Mouse (Mus musculus) heart, postnatal 25 days (tissue): ENCODE results near the gene Rtn2. TPM values are rescaled to one million over a fixed set of nuclear protein-coding genes. Genes with fewer than 3 reads are reported as not detected.
"Not testable (repeated sequence)": the region's sequence is repeated elsewhere in the genome, so short reads cannot be mapped to it uniquely, and the experiment has no call there.

Source experiments
- DNase-seq: peaks from one replicate; pipeline ENCODE4 v3.0.0; 2022; ENCODE audit warnings: low spot score
- intact Hi-C: fragments of 180-260 bp; cut with DNase I; formaldehyde crosslinking; loops from one replicate; pipeline ENCODE4 v1.15.1; 2025
- total RNA-seq, 2 experiments: library from RNA; stranded (reverse); gene quantifications; 2 replicates each; pipeline ENCODE4 v1.2.3; 2021

Rtn2 gene
- total RNA-seq, 2 experiments from 2014 or later: 124 to 136 TPM

DNA sequence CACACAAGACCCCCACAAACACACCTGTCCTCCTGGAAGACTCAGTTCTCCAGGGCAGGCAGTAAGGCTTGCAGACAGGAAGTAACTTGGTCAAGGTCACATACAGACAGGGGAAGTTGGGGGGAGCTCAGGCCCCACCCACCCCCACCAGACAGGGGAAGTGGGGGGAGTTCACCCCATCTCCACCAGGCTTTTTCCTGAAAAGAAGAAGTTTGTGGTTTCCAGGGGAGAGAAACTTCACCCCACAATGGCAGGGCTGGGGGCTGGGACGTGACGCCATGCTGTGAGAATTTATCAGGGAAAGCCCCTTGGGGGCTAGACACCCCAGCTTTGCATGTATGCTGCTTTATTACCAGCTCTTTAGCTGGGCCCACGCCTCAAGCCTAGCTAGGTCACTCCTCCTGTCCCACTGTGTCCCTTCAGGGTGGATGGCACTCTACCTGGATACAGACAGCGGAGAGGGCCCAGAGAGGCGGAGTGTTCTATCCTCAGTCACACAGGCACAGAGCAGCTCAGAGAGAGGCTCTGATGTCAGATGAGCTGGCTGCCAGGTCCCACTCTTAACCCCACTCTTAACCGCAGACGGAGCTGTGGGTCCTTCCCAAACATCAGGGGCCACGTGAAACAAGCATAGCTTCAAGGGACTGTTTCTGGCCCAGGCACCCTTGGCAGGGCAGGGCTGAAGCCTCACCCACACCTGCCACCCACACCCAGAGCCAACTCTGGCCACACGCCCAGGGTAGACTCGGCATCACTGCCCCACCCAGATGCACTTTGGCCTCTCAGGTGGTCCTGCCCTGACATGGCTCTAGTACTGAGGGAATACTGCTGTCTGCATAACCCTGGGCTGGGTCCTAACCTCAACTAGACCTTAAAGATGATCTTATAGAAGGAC, 16.2 kb upstream of the Rtn2 start:
- no peak for DNase-seq
- intact Hi-C loops: no loop called here

DNA sequence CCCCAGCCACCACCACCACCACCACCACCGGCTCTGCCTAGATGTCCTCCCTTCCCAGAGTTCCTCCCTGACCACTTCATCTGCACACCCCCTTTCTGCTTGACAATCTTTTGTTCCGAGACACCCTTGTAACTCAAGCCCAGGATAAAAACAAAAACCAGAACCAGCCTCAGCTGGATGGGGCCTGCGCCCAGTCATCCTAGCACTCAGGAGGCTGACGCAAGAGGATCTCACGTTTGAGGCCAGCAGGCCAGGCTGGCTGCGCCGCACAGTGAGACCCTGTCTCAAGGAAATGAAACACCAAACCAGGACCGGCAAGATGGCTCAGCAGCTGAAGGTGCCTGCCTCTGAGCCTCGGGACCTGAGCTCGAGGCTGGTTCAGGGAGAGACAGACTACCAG, 15.4 kb upstream of the Rtn2 start:
- no peak for DNase-seq

DNA sequence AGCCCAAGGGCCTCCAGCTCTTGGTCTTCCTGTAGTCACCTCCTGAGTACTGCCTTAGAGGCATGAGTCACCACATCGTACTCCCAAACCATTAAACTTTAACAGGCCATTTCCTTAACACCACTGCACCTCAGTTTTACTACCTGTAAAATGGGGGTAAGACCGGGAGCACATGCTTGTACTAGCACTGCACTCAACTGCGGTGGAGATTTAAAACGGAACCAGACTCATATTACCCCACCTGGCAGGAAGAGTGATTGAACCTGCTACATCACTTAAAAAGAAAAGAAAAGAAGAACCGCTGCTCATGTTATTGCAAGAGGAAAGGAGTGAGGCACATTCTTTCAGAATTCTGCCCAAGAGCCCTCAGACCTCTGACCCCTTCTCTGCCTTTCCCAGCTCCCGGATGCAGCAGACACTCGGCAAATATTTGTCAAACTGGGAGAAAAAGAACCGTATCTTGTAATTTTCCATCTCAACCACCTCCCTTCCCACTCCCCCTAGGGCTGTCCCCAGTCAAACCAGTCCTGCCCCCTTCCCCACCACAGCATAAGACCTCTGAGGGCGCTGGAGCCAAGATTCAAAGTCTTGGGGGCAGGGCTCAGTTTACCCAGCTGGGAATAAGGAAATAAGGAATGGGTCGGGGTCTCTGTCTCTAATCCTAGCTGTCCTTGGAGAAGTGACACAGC, 13.3 kb upstream of the Rtn2 start:
- intact Hi-C loops: no loop called here
- no peak for DNase-seq

More for the DNA sequence above, 15.4 kb upstream of the Rtn2 start:
- intact Hi-C loops: no loop called here

DNA sequence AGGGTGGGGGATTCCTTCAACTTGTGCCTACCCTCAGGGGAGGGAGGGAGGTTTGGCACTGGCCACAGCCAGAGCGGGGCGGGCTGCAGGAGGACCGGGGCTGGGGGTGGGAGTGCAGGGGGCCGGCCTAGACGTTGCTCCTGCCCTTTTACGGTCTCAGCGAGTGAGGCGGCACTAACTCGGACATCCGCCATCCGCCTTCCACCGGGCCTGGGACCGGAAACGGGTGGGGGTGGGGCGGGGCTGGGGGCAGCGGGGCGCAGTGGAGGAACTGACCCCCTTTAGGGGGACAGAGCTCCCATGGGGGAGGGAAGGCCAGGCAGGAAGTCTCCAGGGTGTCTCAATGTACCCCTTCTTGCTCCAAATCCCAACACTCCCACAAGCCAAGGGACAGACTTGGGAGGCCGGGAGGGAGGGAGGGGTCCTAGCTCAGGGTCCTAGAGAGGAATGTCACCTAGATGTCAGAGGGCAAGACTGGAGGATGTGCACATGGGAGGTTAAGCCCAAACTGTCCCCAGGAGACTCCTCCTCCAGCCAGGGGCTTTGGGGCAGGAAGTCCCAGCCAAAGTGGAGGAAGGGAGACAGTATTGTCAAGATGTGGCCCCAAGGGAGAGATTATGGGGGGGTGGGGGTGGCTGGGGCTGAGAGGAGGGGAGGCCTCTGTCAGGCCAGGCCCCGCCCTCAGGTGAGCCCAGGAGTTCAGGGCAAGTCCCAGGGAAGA, 12.5 kb upstream of the Rtn2 start:
- intact Hi-C loops: no loop called here
- peak; percentile 64 for DNase-seq

DNA sequence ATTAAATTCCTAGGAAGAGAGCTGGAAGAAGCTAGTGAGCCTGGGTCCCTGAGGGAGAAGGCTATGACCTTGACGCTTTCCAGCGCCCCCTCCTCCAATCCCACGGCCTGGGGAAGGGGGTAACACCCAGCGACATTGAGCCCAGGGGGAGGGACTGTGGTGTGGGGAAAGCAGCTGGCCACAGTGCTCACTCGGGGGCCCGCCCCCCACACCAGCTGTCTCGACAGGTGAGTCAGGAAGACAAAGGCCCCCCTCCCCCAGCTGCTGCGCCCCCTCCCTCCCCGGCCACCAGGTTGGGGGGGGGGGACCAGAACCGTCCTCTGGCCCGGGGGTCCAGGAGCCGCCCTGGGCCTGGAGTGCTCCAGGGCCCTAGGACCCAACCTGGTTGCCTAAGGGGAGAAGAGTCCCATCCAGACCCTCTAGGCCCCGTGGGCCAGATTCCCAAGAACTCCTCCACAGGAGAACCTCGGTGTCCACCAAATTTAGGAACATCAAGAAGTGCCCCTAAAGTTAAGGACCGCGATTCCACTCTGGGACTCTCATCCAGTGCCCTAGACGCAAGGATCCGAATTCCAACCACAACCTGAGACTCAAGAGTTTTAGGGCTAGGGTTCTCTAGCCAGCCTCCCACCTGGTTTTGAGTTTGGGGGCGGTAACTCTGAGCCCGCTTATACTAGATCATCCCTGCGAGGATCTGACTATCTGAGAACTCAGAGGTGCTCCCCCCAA, 11.8 kb upstream of the Rtn2 start:
- no peak for DNase-seq
- intact Hi-C loops: no loop called here

DNA sequence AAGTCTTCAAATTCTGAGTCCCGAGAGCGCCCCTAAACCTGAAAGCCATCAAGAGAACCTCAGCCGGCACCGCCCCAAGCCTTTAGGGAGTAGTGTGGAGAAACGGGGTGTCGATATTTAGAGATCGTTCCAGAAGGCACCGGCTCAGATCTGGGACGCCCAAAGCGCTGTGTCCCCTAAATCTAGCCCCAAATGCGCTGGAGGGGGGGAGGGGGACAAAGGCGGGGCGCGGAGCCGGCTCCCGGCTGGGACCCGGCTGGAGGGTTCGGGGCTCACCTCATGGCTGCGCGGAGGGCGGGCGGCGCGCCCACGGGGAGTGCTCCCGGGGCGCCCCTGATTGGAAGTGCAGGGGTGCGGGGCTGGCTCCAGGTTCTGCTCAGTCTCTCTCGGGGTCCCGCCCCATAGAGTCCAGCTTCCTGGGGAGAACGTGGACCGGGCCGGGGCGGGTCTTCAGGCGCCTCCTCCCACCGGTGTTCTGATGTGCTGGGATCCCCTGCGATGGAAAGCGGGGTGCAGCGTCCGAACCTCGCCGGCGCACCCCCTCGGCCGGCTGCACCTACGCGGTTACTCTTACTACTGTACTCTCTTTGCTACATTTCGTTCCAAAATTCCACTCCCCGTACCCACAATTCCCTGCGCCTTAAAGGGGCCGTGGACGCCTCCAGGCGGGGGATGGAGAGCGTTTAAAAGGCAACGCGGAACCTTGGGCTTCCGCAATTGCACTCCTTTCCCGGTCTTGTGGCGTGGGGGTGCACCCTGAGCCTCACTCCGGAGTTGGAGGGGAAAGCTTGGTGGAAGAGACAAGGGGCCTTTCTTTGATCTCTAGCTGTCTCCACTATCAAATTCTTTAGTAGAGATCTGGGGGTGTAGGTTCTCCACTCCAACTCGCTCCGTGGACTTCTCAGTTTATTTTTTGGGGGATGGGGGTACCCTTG, 10.9 kb upstream of the Rtn2 start, which contains the start of gene Vasp:
Vasp (minus strand) TSS at position 580 of the 935 bp plus-strand sequence.
- DNase-seq: peak; percentile 75
- intact Hi-C loops: no loop called here

DNA sequence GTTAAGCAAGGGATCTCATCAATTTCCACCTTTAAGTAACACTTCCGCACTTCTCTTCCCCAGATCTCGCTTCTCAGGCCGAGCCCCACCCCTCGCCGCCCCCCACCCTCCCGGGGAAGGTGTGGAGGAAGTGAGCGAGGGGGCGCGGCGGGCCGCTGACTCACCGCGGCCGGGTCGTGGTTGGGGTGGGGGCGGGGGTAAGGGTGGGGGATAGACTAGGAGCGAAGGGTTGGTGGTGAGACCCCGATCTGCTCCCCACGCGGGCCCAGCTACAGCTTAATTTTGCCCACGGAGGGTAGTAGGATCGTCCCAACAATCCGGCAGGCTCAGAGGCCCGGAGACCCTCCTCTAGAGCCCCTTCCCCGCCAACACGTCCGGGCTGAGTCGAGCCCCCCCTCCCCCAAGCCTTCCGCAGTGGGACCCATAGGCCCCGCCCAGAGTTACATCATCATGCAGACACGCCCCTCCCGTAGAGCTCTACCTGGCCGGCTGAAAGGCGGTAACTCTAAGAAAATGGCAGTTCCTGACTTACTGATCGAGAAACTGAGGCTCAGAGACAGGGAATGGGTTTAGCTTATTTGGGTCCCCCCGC, 10.2 kb upstream of the Rtn2 start:
- DNase-seq: no peak
- intact Hi-C loops: no loop called here

DNA sequence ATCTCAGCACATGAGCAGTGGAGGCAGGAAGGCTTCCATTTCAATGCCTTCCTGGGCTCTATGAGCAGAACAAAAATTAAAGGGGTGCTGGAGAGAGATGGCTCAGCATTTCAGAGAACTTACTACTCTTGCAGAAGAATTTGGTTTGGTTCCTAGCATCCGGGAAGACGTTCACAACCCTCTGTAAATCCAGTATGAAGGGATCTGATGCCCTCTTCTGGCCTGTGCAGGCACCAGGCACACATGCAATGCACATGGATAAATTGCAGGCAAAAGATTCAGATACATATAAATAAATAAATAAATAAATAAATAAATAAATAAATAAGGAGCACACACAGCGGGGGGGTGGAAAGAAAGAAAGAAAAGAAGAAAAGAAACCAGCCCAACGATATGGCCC, 6.2 kb upstream of the Rtn2 start:
- DNase-seq: no peak
- intact Hi-C loops: no loop called here

DNA sequence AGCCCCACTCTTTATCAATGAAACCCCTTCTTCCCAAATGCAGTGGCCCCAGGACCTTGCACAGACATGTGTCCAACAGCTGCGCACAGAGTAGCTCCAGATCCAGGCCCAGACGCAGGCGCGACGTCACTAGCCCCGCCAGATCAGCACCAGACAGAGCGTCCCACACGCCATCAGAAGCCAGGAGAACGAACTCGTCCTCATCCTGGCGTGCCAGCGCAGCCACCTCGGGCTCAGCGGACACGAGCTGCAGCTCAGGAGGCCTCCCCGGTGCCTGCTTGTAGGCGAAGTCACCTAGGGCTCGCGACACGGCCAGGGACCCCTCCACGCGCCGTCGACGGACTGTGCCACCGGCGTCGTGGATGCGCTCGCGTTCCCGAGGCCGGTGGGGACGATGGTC, 3.4 kb upstream of the Rtn2 start:
- intact Hi-C loops: no loop called here

DNA sequence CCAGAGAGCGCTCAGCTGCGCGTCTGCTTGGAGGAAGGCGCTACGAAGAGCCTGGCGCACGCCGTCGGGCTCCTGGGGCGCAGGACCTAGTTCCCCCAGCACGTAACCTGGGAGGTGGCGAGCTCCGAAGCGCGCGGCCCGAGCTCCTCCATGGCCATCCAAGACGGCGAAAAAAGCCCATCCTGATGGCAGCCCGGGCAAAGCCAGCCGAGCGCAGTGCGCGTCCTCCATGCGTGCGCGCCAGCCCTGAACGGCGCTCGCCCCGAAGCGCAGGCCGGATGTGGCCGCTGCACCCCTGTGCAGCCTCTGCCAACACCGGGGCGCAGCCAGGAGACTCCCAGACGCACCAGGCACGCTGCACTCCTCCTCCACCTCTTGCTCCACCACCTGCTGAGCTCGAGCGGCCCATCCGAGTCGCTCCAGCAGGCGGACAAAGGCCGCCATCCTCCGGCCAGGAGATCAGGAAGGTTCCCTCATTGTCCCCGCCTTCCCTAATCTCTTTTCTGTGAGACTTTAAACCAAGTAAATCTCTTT, 2.8 kb upstream of the Rtn2 start, which contains the start of gene Ppm1n:
Ppm1n (minus strand) TSS at position 484 of the 534 bp plus-strand sequence.
- no peak for DNase-seq
- intact Hi-C loops: loop anchor here (2.0 kb wide), 1 partner anchor 101 kb away; no protein-coding TSS in a partner anchor

More for the DNA sequence above, 3.4 kb upstream of the Rtn2 start:
- DNase-seq: no peak

DNA sequence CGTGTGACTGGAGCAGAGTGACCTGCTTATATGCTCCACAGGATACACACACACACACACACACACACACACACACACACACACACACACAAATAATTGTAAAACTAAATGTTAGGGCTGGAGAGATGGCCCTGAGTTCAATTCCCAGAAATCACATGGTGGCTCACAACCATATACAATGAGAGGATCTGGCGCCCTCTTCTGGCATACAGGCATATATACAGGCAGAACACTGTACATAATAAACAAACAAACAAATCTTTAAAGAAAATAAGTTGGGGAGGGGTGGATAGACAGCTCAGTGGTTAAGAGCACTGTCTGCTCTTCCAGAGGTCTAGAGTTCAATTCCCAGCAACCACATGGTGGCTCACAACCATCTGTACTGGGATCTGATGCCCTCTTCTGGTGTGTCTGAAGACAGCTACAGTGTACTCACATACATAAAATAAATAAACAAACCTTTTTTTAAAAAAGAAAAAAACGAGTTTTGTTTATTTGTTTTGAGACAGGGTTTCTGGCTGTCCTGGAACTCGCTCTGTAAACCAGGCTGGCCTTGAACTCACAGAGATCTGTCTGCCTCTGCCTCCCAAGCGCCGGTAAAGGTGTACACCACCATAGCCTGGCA, 632 bp upstream of the Rtn2 start:
- not testable (repeated sequence) for DNase-seq
- intact Hi-C loops: loop anchor here (1.0 to 2.0 kb wide), 2 partner anchors 42 to 103 kb away; no protein-coding TSS in a partner anchor

DNA sequence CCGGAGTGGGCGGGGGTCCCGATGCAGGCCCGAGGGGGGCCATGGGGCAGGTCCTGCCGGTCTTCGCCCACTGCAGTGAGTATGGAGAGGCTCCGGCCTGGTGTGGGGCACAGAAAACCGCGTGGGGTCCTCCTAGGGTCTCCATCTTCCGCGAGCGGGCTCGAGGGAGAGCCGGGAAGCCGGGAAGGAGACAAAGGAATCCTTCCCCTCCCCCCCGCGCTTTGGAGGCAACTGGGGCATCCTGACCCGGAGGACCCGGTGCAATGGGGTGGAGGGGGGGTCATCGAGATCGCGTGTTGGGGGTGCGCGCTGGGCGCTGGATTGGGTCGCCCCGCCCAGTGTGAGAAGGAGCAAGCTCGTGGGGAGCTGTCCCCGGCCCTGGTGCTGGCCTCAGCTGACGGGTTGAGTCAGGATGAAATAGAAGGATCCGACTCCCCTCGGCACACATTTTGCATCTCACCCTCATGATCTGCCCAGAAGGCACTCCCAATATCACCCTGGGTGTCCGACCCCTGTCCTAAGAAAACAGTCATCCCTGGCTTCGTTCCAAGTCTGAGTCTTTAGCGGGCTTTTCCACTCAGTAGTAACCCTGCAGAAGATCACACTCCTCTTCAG, 474 bp downstream of the Rtn2 start:
- intact Hi-C loops: no loop called here
- no peak for DNase-seq

DNA sequence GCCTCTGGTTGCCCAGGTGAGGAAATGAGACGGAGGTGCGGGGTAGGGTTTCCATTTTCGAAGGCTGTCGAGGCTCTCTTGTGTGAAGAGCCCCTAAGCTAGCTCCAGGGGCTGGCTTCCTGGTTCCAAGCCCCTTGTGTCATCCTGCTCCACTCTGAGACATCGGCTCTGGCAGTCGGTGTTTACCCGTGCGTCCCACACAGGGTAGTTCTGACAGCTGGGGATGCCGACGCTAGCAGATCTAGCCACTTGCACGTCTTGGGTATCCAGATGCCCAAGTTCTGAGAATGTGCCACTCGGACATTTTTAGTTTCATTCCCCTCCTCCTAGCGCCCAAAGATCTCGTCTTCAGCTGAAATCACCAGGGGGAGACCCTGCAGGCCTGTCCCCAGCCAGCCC, 981 bp downstream of the Rtn2 start:
- DNase-seq: no peak
- intact Hi-C loops: no loop called here

DNA sequence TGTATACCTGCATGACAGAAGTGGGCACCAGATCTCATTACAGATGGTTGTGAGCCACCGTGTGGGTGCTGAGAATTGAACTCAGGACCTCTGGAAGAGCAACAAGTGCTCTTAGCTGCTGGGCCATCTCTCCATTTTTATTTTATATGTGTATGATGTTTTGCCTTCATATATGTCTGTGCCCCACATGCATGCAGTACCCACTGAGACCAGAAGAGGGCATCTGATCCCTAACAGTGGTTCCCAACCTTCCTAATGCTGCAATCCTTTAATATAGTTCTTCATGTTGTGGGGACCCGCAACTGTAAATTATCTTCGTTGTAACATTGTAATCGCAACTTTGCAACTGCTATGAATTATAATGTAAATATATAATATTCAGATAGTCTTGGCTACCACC, 2.3 kb downstream of the Rtn2 start:
- no peak for DNase-seq
- intact Hi-C loops: no loop called here

DNA sequence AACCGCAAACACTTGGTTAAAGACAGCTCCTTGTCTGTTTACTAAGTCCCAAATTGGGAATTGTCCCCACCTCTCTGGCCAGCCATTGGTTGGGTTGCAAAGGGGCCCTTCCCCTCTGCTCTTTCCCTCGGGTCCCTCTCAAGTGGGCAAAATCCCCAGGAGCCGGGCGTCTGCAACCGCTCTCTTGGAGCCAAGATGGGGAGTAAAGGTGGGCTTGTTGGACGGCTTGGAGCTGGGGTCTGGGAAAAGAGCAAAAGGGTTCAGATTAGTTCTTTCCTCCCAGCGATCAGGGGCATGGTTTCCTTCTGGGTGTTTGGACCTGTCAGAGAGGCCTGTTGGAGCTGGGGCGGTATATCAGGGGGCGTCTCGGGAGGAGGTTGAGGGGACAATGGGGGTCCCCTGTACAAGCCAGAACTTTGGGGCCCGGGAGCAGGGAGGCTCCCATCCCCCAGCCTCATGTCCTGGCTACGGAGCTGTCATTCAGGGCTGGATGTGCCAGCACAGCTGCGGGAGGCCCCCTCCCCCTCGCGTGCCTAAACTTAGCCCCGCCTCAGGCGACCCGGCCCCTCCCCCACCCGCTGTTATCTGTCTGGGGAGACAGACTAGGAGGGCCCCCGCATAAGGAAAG, 8.7 kb downstream of the Rtn2 start:
- intact Hi-C loops: no loop called here
- no peak for DNase-seq

DNA sequence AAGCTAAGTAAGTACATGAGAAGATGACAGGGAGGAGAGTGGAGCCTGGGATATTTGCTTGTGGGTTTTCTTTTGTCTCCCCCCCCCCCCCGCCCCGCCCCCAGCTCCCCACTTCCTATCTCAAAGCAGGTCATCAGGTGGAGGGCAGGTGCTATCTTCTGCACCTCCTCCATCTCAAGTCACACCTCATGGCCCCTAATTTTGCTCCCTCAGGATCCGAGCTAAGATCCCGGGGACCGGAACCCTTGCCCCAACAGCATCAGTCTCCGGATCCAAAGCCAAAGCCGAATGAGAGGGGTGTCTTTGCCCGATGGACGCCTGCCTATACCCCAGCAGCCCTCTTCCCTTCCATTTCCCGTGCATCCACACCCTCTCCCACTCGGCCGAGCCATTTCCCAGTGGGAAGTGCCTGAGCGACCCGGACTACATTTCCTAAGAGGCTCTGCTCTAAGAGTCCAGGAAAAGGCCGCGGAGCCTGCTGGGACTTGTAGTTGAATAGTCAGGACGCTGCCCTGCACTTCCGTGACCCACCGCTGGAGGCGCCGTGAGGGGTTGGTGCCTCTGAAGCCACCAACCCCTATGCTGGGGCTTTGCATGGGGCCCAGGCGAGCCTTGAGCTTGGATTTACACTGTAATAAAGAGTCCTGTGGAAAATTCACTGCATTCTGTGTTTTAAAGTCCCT, 13.2 kb downstream of the Rtn2 start:
- DNase-seq: peak; percentile 87
- intact Hi-C loops: loop anchor here (5.0 kb wide), 1 partner anchor 67 kb away; no protein-coding TSS in a partner anchor
